In genomic region chr13:70418156-70418555, GRCm38 (mm10) we compare ENCODE assay signal across 14 mouse cellular contexts.
DNase-seq lines count a peak whose midpoint lies in the region.
"Had no signal": no experiment of that assay in that cellular context is flagged by ENCODE, and none has a peak within 500 bp of the region (broad histone marks: within the 10 kb centered on the region; RNA-seq: fewer than 3 reads in every experiment).

No protein-coding gene starts in this region.

- DNase-seq in frontal cortex, postnatal 36 days (ENCODE audit: low spot score in 2 of 2), result peak; percentile 9 to 29
- DNase-seq in frontal cortex, postnatal 25 days (ENCODE audit: low spot score in 2 of 2), result no peak
- peak; percentile 63 for DNase-seq in brain, adult 2 months (ENCODE audit: low read depth, low spot score)
- DNase-seq in layer of hippocampus, adult 9-10 months (ENCODE audit: low spot score), result peak; percentile 11
- DNase-seq in telencephalon, adult 2 months (ENCODE audit: low read depth, low spot score), result peak; percentile 32
- no peak for DNase-seq in lung, postnatal 25 days (ENCODE audit: low spot score)
- DNase-seq in heart, postnatal 25 days (ENCODE audit: low spot score), result no peak
- DNase-seq: adrenal gland, postnatal 14 days; cerebellum, adult 18-20 months; cerebellum, adult 9-11 months; cerebellum, postnatal 36 days; gastrocnemius, adult 2 months; gastrocnemius, postnatal 25 days; heart, postnatal 36 days had no signal

- intact Hi-C loops in heart, postnatal 25 days (cut with DNase I), result no loop called here

Comparison
In these comparisons a context has a peak if more than half of its experiments do, and no peak if none do; other contexts are left out.
1. DNase-seq: peak in frontal cortex, postnatal 36 days (2 of 2), brain, adult 2 months (single experiment), layer of hippocampus, adult 9-10 months (single experiment) and telencephalon, adult 2 months (single experiment); none in frontal cortex, postnatal 25 days (0 of 2), lung, postnatal 25 days (single experiment) and heart, postnatal 25 days (single experiment).